Mouse (Mus musculus) liver, embryonic 12.5 days (tissue): ENCODE data around the gene Tmco2. TPM values are rescaled to one million over a fixed set of nuclear protein-coding genes. Genes with fewer than 3 reads are reported as not detected.

ENCODE experiments used
- ATAC-seq: fragments of 200-750 bp; cut with Nextera tagmentation; 2 replicates; pipeline ENCODE4 v1.8.0; 2017; ENCODE audit warnings: moderate number of reproducible peaks, mild to moderate bottlenecking, moderate library complexity
- H3K27ac ChIP-seq: fragments of 300-500 bp; sonication (generic); 2 replicates; pipeline ENCODE4 v1.5.1; 2016; ENCODE audit warnings: mild to moderate bottlenecking
- H3K27me3 ChIP-seq: fragments of 300-500 bp; sonication (generic); replicated peaks from 2 replicates; pipeline ENCODE4 v1.6.1; 2016; ENCODE audit warnings: mild to moderate bottlenecking, moderate library complexity
- H3K36me3 ChIP-seq: fragments of 300-500 bp; sonication (generic); 2 replicates; pipeline ENCODE4 v1.6.1; 2016; ENCODE audit warnings: mild to moderate bottlenecking, moderate library complexity
- H3K4me1 ChIP-seq: fragments of 300-500 bp; sonication (generic); 2 replicates; pipeline ENCODE4 v1.6.1; 2016
- H3K4me2 ChIP-seq: fragments of 300-500 bp; sonication (generic); 2 replicates; pipeline ENCODE4 v1.6.1; 2016; ENCODE audit warnings: mild to moderate bottlenecking, moderate library complexity
- H3K4me3 ChIP-seq: fragments of 300-500 bp; sonication (generic); 2 replicates; pipeline ENCODE4 v1.5.1; 2016; ENCODE audit warnings: mild to moderate bottlenecking, moderate library complexity
- H3K9ac ChIP-seq: fragments of 300-500 bp; sonication (generic); 2 replicates; pipeline ENCODE4 v1.6.1; 2016; ENCODE audit warnings: mild to moderate bottlenecking, moderate library complexity
- H3K9me3 ChIP-seq: fragments of 300-500 bp; sonication (generic); replicated peaks from 2 replicates; pipeline ENCODE4 v1.6.1; 2016; ENCODE audit warnings: mild to moderate bottlenecking, moderate library complexity
- WGBS: fragments of 180-500 bp; shearing (Covaris S2); methylation state at CpG from one replicate; pipeline ENCODE4 v1.1.7; 2016; ENCODE audit not compliant: insufficient replicate concordance; 5-methylcytosine and 5-hydroxymethylcytosine counted together
- polyA plus RNA-seq: library from polyadenylated mRNA; unstranded; fragments of >200 nt; fragmentation: Nextera tagmentation; extraction: Ambion mirVana; gene quantifications from 2 replicates; pipeline ENCODE4 v1.2.1, GENCODE M21; 2016

Tmco2 gene
- polyA plus RNA-seq, 1 experiment from 2014 or later, result not detected

GRCm38 (mm10) chr4:121056342-121056741 is 52.7 kb downstream of the Tmco2 start:
- no peak overlapping the region for H3K9ac ChIP-seq
- no peak for ATAC-seq
- WGBS, result 44% methylated on average over 3 of the region's 3 CpGs
- H3K9me3 ChIP-seq, result no peaks in the 10 kb centered on the region
- H3K36me3 ChIP-seq, result peaks cover 25% of the 10 kb centered on the region
- peaks cover 38% of the 10 kb centered on the region for H3K27me3 ChIP-seq
- no peak overlapping the region for H3K4me2 ChIP-seq
- no peak overlapping the region for H3K27ac ChIP-seq
- H3K4me3 ChIP-seq, result no peak overlapping the region
- H3K4me1 ChIP-seq, result no peaks in the 10 kb centered on the region

Other genes starting within 250 kb of the Tmco2 start
- 9.8 and 11.7 TPM in 2 replicates for gene Exo5, start 184.2 kb downstream of the Tmco2 start, polyA plus RNA-seq
- 3.1 and 3.5 TPM in 2 replicates for gene Zfp69, start 157.5 kb downstream of the Tmco2 start, polyA plus RNA-seq
- gene Smap2, start 92.0 kb downstream of the Tmco2 start, polyA plus RNA-seq, result 45.5 and 46.9 TPM in 2 replicates
- gene Col9a2, start 69.8 kb downstream of the Tmco2 start, polyA plus RNA-seq, result 2.7 and 3.7 TPM in 2 replicates
- gene Zmpste24, start 11.0 kb downstream of the Tmco2 start, polyA plus RNA-seq, result 30.8 and 31.9 TPM in 2 replicates
- 16.1 TPM in 2 replicates for gene Rlf, start 105.9 kb upstream of the Tmco2 start, polyA plus RNA-seq
- gene Gm12888, start 215.7 kb upstream of the Tmco2 start, polyA plus RNA-seq, result not detected in 2 replicates